Mouse (Mus musculus) midbrain, embryonic 10.5 days (tissue): ENCODE results near the gene Srd5a1. TPM values are rescaled to one million over a fixed set of nuclear protein-coding genes. Genes with fewer than 3 reads are reported as not detected.

ENCODE experiments used
- DNase-seq: peaks from one replicate; pipeline ENCODE4 v3.0.0-alpha.2; 2017; ENCODE audit warnings: low spot score
- H3K27ac ChIP-seq: fragments of 300-500 bp; sonication (generic); replicated peaks from 2 replicates; pipeline ENCODE4 v1.5.1; 2016; ENCODE audit warnings: mild to moderate bottlenecking
- H3K27me3 ChIP-seq: fragments of 300-500 bp; sonication (generic); 2 replicates; pipeline ENCODE4 v1.6.1; 2016; ENCODE audit warnings: low read depth, mild to moderate bottlenecking; ENCODE audit not compliant: poor library complexity, severe bottlenecking
- H3K36me3 ChIP-seq: fragments of 300-500 bp; sonication (generic); 2 replicates; pipeline ENCODE4 v1.6.1; 2016; ENCODE audit warnings: mild to moderate bottlenecking, moderate library complexity
- H3K4me1 ChIP-seq: fragments of 300-500 bp; sonication (generic); 2 replicates; pipeline ENCODE4 v1.6.1; 2016
- H3K4me3 ChIP-seq: fragments of 300-500 bp; sonication (generic); 2 replicates; pipeline ENCODE4 v1.5.1; 2016; ENCODE audit warnings: mild to moderate bottlenecking, moderate library complexity
- H3K9me3 ChIP-seq: fragments of 300-500 bp; sonication (generic); replicated peaks from 2 replicates; pipeline ENCODE4 v1.6.1; 2016; ENCODE audit warnings: mild to moderate bottlenecking
- WGBS: fragments of 180-500 bp; shearing (Covaris S2); methylation state at CpG from one replicate; pipeline ENCODE4 v1.1.7; 2016; 5-methylcytosine and 5-hydroxymethylcytosine counted together
- polyA plus RNA-seq: library from polyadenylated mRNA; unstranded; fragments of >200 nt; fragmentation: Nextera tagmentation; extraction: Ambion mirVana; gene quantifications from 2 replicates; pipeline ENCODE4 v1.2.1, GENCODE M21; 2016

The Srd5a1 gene
- polyA plus RNA-seq, 1 experiment from 2014 or later, result 24.8 TPM

- H3K4me3 ChIP-seq, result peak overlapping the region; percentile 98
- peaks cover 30% of the 10 kb centered on the region for H3K36me3 ChIP-seq
- no peaks in the 10 kb centered on the region for H3K27me3 ChIP-seq
- DNase-seq, result no peak
- H3K4me1 ChIP-seq, result peaks cover 74% of the 10 kb centered on the region
- H3K9me3 ChIP-seq, result no peaks in the 10 kb centered on the region
- no peak overlapping the region for H3K27ac ChIP-seq
- WGBS, result 63% methylated on average over 6 of the region's 6 CpGs
Measured at GRCm38 (mm10) chr13:69531431-69531830, 79.8 kb downstream of the Srd5a1 start.

GRCm38 (mm10) chr13:69530951-69531350 is 80.3 kb downstream of the Srd5a1 start:
- 92% methylated on average over 6 of the region's 6 CpGs for WGBS
- Histone ChIP-seq H3K27ac (no peak overlapping the region), H3K4me1 (peaks cover 74% of the 10 kb centered on the region)

GRCm38 (mm10) chr13:69530156-69530555 is 81.1 kb downstream of the Srd5a1 start:
- peak overlapping the region; percentile 98; the same call in 1 of the 2 replicates for H3K4me3 ChIP-seq
- WGBS, result 93% methylated on average over 3 of the region's 3 CpGs
- no peak overlapping the region for H3K27ac ChIP-seq
- H3K36me3 ChIP-seq, result peaks cover 30% of the 10 kb centered on the region
- no peak for DNase-seq
- no peaks in the 10 kb centered on the region for H3K27me3 ChIP-seq
- peaks cover 74% of the 10 kb centered on the region for H3K4me1 ChIP-seq
- no peaks in the 10 kb centered on the region for H3K9me3 ChIP-seq

More at GRCm38 (mm10) chr13:69530951-69531350, 80.3 kb downstream of the Srd5a1 start:
- Histone ChIP-seq H3K36me3 (peaks cover 30% of the 10 kb centered on the region), H3K27me3 (no peaks in the 10 kb centered on the region), H3K4me3 (peak overlapping the region; percentile 98), H3K9me3 (no peaks in the 10 kb centered on the region)
- DNase-seq, result no peak

GRCm38 (mm10) chr13:69528531-69528930 is 82.7 kb downstream of the Srd5a1 start:
- Histone ChIP-seq H3K4me3 (no peak overlapping the region), H3K36me3 (peaks cover 30% of the 10 kb centered on the region), H3K9me3 (no peaks in the 10 kb centered on the region), H3K27me3 (no peaks in the 10 kb centered on the region), H3K27ac (no peak overlapping the region), H3K4me1 (peaks cover 82% of the 10 kb centered on the region)
- WGBS, result 85% methylated on average over 7 of the region's 7 CpGs
- no peak for DNase-seq

GRCm38 (mm10) chr13:69525867-69526266 is 85.4 kb downstream of the Srd5a1 start:
- H3K4me1 ChIP-seq, result peaks cover 86% of the 10 kb centered on the region
- 79% methylated on average over 4 of the region's 4 CpGs for WGBS
- no peak overlapping the region for H3K4me3 ChIP-seq
- H3K27ac ChIP-seq, result no peak overlapping the region
- no peak for DNase-seq
- no peaks in the 10 kb centered on the region for H3K9me3 ChIP-seq
- H3K27me3 ChIP-seq, result no peaks in the 10 kb centered on the region
- H3K36me3 ChIP-seq, result peaks cover 26% of the 10 kb centered on the region

GRCm38 (mm10) chr13:69524158-69524530 is 87.1 kb downstream of the Srd5a1 start:
- no peaks in the 10 kb centered on the region for H3K27me3 ChIP-seq
- WGBS, result 83% methylated on average over 2 of the region's 2 CpGs
- H3K4me1 ChIP-seq, result peaks cover 81% of the 10 kb centered on the region
- H3K9me3 ChIP-seq, result no peaks in the 10 kb centered on the region
- peaks cover 9% of the 10 kb centered on the region for H3K36me3 ChIP-seq
- DNase-seq, result no peak
- no peak overlapping the region for H3K4me3 ChIP-seq
- H3K27ac ChIP-seq, result no peak overlapping the region

Other genes with a start within 250 kb of the Srd5a1 start
- 125 and 150 TPM in 2 replicates for gene Nsun2, start 77.7 kb downstream of the Srd5a1 start, polyA plus RNA-seq
- 4.9 and 5.2 TPM in 2 replicates for gene Tent4a, start 76.8 kb downstream of the Srd5a1 start, polyA plus RNA-seq
- gene Ube2ql1, start 128.4 kb upstream of the Srd5a1 start, polyA plus RNA-seq, result 0.96 and 2.0 TPM in 2 replicates
- 190 and 205 TPM in 2 replicates for gene Med10, start 191.0 kb upstream of the Srd5a1 start, polyA plus RNA-seq